14 mouse cellular contexts compared by ENCODE assay signal in genomic region chr11:98871416-98871815, GRCm38 (mm10). TPM values are rescaled to one million over a fixed set of nuclear protein-coding genes. Genes with fewer than 3 reads are reported as not detected.
A peak's percentile ranks its signal among the peaks of the same experiment; 100 is the strongest.
DNase-seq lines count a peak whose midpoint lies in the region; ATAC-seq and TF ChIP-seq lines count a peak whose summit lies in the region.
"Had no signal": no experiment of that assay in that cellular context is flagged by ENCODE, and none has a peak within 500 bp of the region (broad histone marks: within the 10 kb centered on the region; RNA-seq: fewer than 3 reads in every experiment).

No protein-coding gene starts in this region.

- H3K36me3 ChIP-seq in forebrain, embryonic 15.5 days, result peaks cover 16% of the 10 kb centered on the region
- no peaks in the 10 kb centered on the region; the same call in 1 of the 2 replicates for H3K36me3 ChIP-seq in forebrain, embryonic 11.5 days (ENCODE audit: control insufficient read depth, insufficient read depth, low read length)
- peaks cover 8% of the 10 kb centered on the region for H3K36me3 ChIP-seq in heart, embryonic 16.5 days (ENCODE audit: control insufficient read depth, insufficient read depth)
- H3K36me3 ChIP-seq in midbrain, embryonic 10.5 days, result peaks cover 89% of the 10 kb centered on the region
- H3K36me3 ChIP-seq in midbrain, embryonic 14.5 days (ENCODE audit: control insufficient read depth, insufficient read depth, low read length), result peaks cover 30% of the 10 kb centered on the region
- H3K36me3 ChIP-seq in small intestine, adult 2 months (ENCODE audit: control insufficient read depth, insufficient read depth, low read length), result peaks cover 21% of the 10 kb centered on the region

- H3K27ac ChIP-seq in forebrain, embryonic 15.5 days (replicated peaks), result peak overlapping the region; percentile 43; the same call in 1 of the 2 replicates
- H3K27ac ChIP-seq in forebrain, embryonic 11.5 days (ENCODE audit: low read depth, low read length), result no peak overlapping the region
- peak overlapping the region; percentile 85 for H3K27ac ChIP-seq in heart, embryonic 16.5 days (ENCODE audit: low read length)
- H3K27ac ChIP-seq in midbrain, embryonic 10.5 days (replicated peaks), result 0 out of 2 replicates have a peak overlapping the region, but pooled peaks have one; percentile 13
- H3K27ac ChIP-seq in midbrain, embryonic 14.5 days (replicated peaks; ENCODE audit: low read depth, low read length), result no peak overlapping the region
- peak overlapping the region; percentile 9; the same call in 1 of the 2 replicates for H3K27ac ChIP-seq in small intestine, adult 2 months (ENCODE audit: insufficient read depth, low read depth, low read length)
- H3K27ac ChIP-seq: lung, embryonic 15.5 days; stomach, embryonic 15.5 days had no signal

- no peak for TF ChIP-seq POLR2A in small intestine, adult 2 months (IDR thresholded peaks at IDR 0.05; ENCODE audit: low read depth, low read length)

- ATAC-seq in forebrain, embryonic 15.5 days (replicated peaks), result no peak
- ATAC-seq in forebrain, embryonic 11.5 days (replicated peaks; ENCODE audit: low FRiP score), result no peak
- ATAC-seq in heart, embryonic 16.5 days (replicated peaks; ENCODE audit: extremely low read depth, insufficient read depth, low FRiP score), result no peak
- ATAC-seq in midbrain, embryonic 14.5 days (ENCODE audit: low FRiP score, low TSS enrichment), result no peak
- ATAC-seq: inflammation-experienced regulatory T-cells, adult 6 months had no signal

- no peaks in the 10 kb centered on the region for H3K27me3 ChIP-seq in forebrain, embryonic 15.5 days
- H3K27me3 ChIP-seq in forebrain, embryonic 11.5 days (ENCODE audit: control insufficient read depth, insufficient read depth, low read length), result no peaks in the 10 kb centered on the region
- no peaks in the 10 kb centered on the region for H3K27me3 ChIP-seq in heart, embryonic 16.5 days (ENCODE audit: control insufficient read depth, insufficient read depth, low read length)
- no peaks in the 10 kb centered on the region for H3K27me3 ChIP-seq in midbrain, embryonic 10.5 days (ENCODE audit: low read depth, poor library complexity, severe bottlenecking)
- H3K27me3 ChIP-seq in midbrain, embryonic 14.5 days (ENCODE audit: control insufficient read depth, insufficient read depth, low read length), result no peaks in the 10 kb centered on the region
- H3K27me3 ChIP-seq in small intestine, adult 2 months (ENCODE audit: control insufficient read depth, insufficient read depth, low read length), result no peaks in the 10 kb centered on the region
- H3K27me3 ChIP-seq: lung, embryonic 15.5 days; megakaryocyte, embryonic 14.5 days; stomach, embryonic 15.5 days had no signal

- 69% methylated on average over 4 of the region's 4 CpGs for WGBS in forebrain, embryonic 15.5 days
- 62% methylated on average over 4 of the region's 4 CpGs for WGBS in forebrain, embryonic 11.5 days
- 55% methylated on average over 4 of the region's 4 CpGs for WGBS in heart, embryonic 16.5 days
- WGBS in midbrain, embryonic 10.5 days, result 64% methylated on average over 4 of the region's 4 CpGs
- WGBS in midbrain, embryonic 14.5 days, result 56% methylated on average over 4 of the region's 4 CpGs
- 86% methylated on average over 4 of the region's 4 CpGs for WGBS in small intestine, adult 2 months

- no peak overlapping the region for H3K9ac ChIP-seq in forebrain, embryonic 15.5 days (replicated peaks)
- H3K9ac ChIP-seq in forebrain, embryonic 11.5 days (ENCODE audit: low read length), result no peak overlapping the region
- no peak overlapping the region for H3K9ac ChIP-seq in heart, embryonic 16.5 days (ENCODE audit: low read length)
- no peak overlapping the region for H3K9ac ChIP-seq in midbrain, embryonic 14.5 days (replicated peaks; ENCODE audit: low read length)
- H3K9ac ChIP-seq: lung, embryonic 15.5 days; stomach, embryonic 15.5 days had no signal

- H3K9me3 ChIP-seq in forebrain, embryonic 15.5 days, result no peaks in the 10 kb centered on the region
- no peaks in the 10 kb centered on the region for H3K9me3 ChIP-seq in forebrain, embryonic 11.5 days (ENCODE audit: control insufficient read depth, low read length)
- no peaks in the 10 kb centered on the region for H3K9me3 ChIP-seq in heart, embryonic 16.5 days (replicated peaks; ENCODE audit: control insufficient read depth, low read length)
- 0 out of 2 replicates have a peak, but pooled peaks cover 3% of the 10 kb centered on the region for H3K9me3 ChIP-seq in midbrain, embryonic 10.5 days (replicated peaks)
- H3K9me3 ChIP-seq in midbrain, embryonic 14.5 days (ENCODE audit: control insufficient read depth, low read length), result no peaks in the 10 kb centered on the region
- H3K9me3 ChIP-seq: lung, embryonic 15.5 days; megakaryocyte, embryonic 14.5 days; stomach, embryonic 15.5 days had no signal

- H3K4me1 ChIP-seq in forebrain, embryonic 15.5 days, result peaks cover 11% of the 10 kb centered on the region
- no peaks in the 10 kb centered on the region for H3K4me1 ChIP-seq in forebrain, embryonic 11.5 days (replicated peaks; ENCODE audit: control insufficient read depth, insufficient read depth, low read length)
- peaks cover 15% of the 10 kb centered on the region for H3K4me1 ChIP-seq in heart, embryonic 16.5 days (ENCODE audit: control insufficient read depth, insufficient read depth, low read length)
- H3K4me1 ChIP-seq in midbrain, embryonic 10.5 days, result peaks cover 21% of the 10 kb centered on the region
- no peaks in the 10 kb centered on the region for H3K4me1 ChIP-seq in midbrain, embryonic 14.5 days (ENCODE audit: control insufficient read depth, insufficient read depth, low read length)
- peaks cover 16% of the 10 kb centered on the region for H3K4me1 ChIP-seq in small intestine, adult 2 months (ENCODE audit: control insufficient read depth, insufficient read depth, insufficient read length, low read length)
- H3K4me1 ChIP-seq: lung, embryonic 15.5 days had no signal

- H3K4me3 ChIP-seq in forebrain, embryonic 15.5 days, result no peak overlapping the region
- no peak overlapping the region for H3K4me3 ChIP-seq in forebrain, embryonic 11.5 days (ENCODE audit: low read depth, low read length)
- H3K4me3 ChIP-seq in heart, embryonic 16.5 days (ENCODE audit: low read length), result no peak overlapping the region
- H3K4me3 ChIP-seq in midbrain, embryonic 10.5 days, result no peak overlapping the region
- H3K4me3 ChIP-seq in midbrain, embryonic 14.5 days (replicated peaks; ENCODE audit: low read depth, low read length), result no peak overlapping the region
- H3K4me3 ChIP-seq in small intestine, adult 2 months (ENCODE audit: low read depth, low read length), result no peak overlapping the region
- H3K4me3 ChIP-seq: lung, embryonic 15.5 days; stomach, embryonic 15.5 days had no signal

- TF ChIP-seq CTCF in small intestine, adult 2 months (IDR thresholded peaks at IDR 0.05; ENCODE audit: extremely low read depth, insufficient read length, insufficient replicate concordance, low read depth, low read length), result no peak

- H3K4me2 ChIP-seq in forebrain, embryonic 15.5 days (replicated peaks), result no peak overlapping the region
- no peak overlapping the region for H3K4me2 ChIP-seq in forebrain, embryonic 11.5 days (ENCODE audit: low read depth, low read length, severe bottlenecking)
- H3K4me2 ChIP-seq in heart, embryonic 16.5 days (ENCODE audit: low read depth, low read length), result no peak overlapping the region
- no peak overlapping the region for H3K4me2 ChIP-seq in midbrain, embryonic 14.5 days (ENCODE audit: low read length)
- H3K4me2 ChIP-seq: lung, embryonic 15.5 days; stomach, embryonic 15.5 days had no signal

- DNase-seq in forebrain, embryonic 11.5 days (ENCODE audit: low spot score), result no peak
- no peak for DNase-seq in heart, postnatal 36 days
- no peak for DNase-seq in midbrain, embryonic 10.5 days (ENCODE audit: low spot score)
- no peak for DNase-seq in midbrain, embryonic 14.5 days
- DNase-seq in retina, postnatal 1 day, result no peak
- DNase-seq: right cerebral cortex, postnatal 4 days; thymus, postnatal 25 days had no signal

- intact Hi-C loops in heart, postnatal 36 days (cut with DNase I), result no loop called here

RNA-seq across cellular contexts. Expression of gene Wipf2, which starts 8.0 kb away (rescaled TPM):
- polyA plus RNA-seq in forebrain, embryonic 15.5 days (2015; fragmentation: Nextera tagmentation; extraction: Ambion mirVana), result 4.4 and 5.1 TPM in 2 replicates
- 5.5 and 6.3 TPM in 2 replicates for polyA plus RNA-seq in forebrain, embryonic 11.5 days (2014; fragmentation: Nextera tagmentation; extraction: Ambion mirVana)
- 3.1 and 3.4 TPM in 2 replicates for polyA plus RNA-seq in heart, embryonic 16.5 days (2015; fragmentation: Nextera tagmentation; extraction: Ambion mirVana)
- total RNA-seq in heart, postnatal 36 days (2021), result 10 to 100 TPM in 1 of 2 experiments, 1 to 10 TPM in 1; 8.1 to 10.2 TPM
- 3.7 and 3.9 TPM in 2 replicates for polyA plus RNA-seq in midbrain, embryonic 10.5 days (2016; fragmentation: Nextera tagmentation; extraction: Ambion mirVana)
- polyA plus RNA-seq in midbrain, embryonic 14.5 days (2014; fragmentation: Nextera tagmentation; extraction: Ambion mirVana), result 5.4 and 6.1 TPM in 2 replicates
- polyA plus RNA-seq in small intestine, adult 2 months (2012; rRNA removed), result 11.4 and 27.3 TPM in 2 replicates

RNA-seq across cellular contexts. Expression of gene Rapgefl1, which starts 34.8 kb away (rescaled TPM):
- 4.2 and 5.8 TPM in 2 replicates for polyA plus RNA-seq in forebrain, embryonic 15.5 days (2015; fragmentation: Nextera tagmentation; extraction: Ambion mirVana)
- 2.0 and 2.5 TPM in 2 replicates for polyA plus RNA-seq in forebrain, embryonic 11.5 days (2014; fragmentation: Nextera tagmentation; extraction: Ambion mirVana)
- 1.0 and 1.1 TPM in 2 replicates for polyA plus RNA-seq in heart, embryonic 16.5 days (2015; fragmentation: Nextera tagmentation; extraction: Ambion mirVana)
- total RNA-seq in heart, postnatal 36 days (2021), result under 1 TPM; 0.57 to 0.72 TPM
- polyA plus RNA-seq in midbrain, embryonic 10.5 days (2016; fragmentation: Nextera tagmentation; extraction: Ambion mirVana), result 1.3 TPM in 2 replicates
- 8.8 and 9.6 TPM in 2 replicates for polyA plus RNA-seq in midbrain, embryonic 14.5 days (2014; fragmentation: Nextera tagmentation; extraction: Ambion mirVana)
- polyA plus RNA-seq in small intestine, adult 2 months (2012; rRNA removed), result 11.4 and 47.6 TPM in 2 replicates

RNA-seq across cellular contexts. Expression of gene Cdc6, which starts 36.2 kb away (rescaled TPM):
- 11.2 and 12.1 TPM in 2 replicates for polyA plus RNA-seq in forebrain, embryonic 15.5 days (2015; fragmentation: Nextera tagmentation; extraction: Ambion mirVana)
- polyA plus RNA-seq in forebrain, embryonic 11.5 days (2014; fragmentation: Nextera tagmentation; extraction: Ambion mirVana), result 52.8 and 54.7 TPM in 2 replicates
- 18.6 and 23.0 TPM in 2 replicates for polyA plus RNA-seq in heart, embryonic 16.5 days (2015; fragmentation: Nextera tagmentation; extraction: Ambion mirVana)
- under 1 TPM; 0.14 to 0.49 TPM for total RNA-seq in heart, postnatal 36 days (2021)
- 53.3 and 67.8 TPM in 2 replicates for polyA plus RNA-seq in midbrain, embryonic 10.5 days (2016; fragmentation: Nextera tagmentation; extraction: Ambion mirVana)
- polyA plus RNA-seq in midbrain, embryonic 14.5 days (2014; fragmentation: Nextera tagmentation; extraction: Ambion mirVana), result 2.5 and 5.6 TPM in 2 replicates
- 0.37 and 0.65 TPM in 2 replicates for polyA plus RNA-seq in small intestine, adult 2 months (2012; rRNA removed)

RNA-seq across cellular contexts. Expression of gene Rara, which starts 56.2 kb away (rescaled TPM):
- polyA plus RNA-seq in forebrain, embryonic 15.5 days (2015; fragmentation: Nextera tagmentation; extraction: Ambion mirVana), result 9.2 and 9.9 TPM in 2 replicates
- 23.3 and 25.2 TPM in 2 replicates for polyA plus RNA-seq in forebrain, embryonic 11.5 days (2014; fragmentation: Nextera tagmentation; extraction: Ambion mirVana)
- 28.2 and 28.6 TPM in 2 replicates for polyA plus RNA-seq in heart, embryonic 16.5 days (2015; fragmentation: Nextera tagmentation; extraction: Ambion mirVana)
- 10 to 100 TPM; 10.5 to 13.6 TPM for total RNA-seq in heart, postnatal 36 days (2021)
- polyA plus RNA-seq in midbrain, embryonic 10.5 days (2016; fragmentation: Nextera tagmentation; extraction: Ambion mirVana), result 15.5 and 16.1 TPM in 2 replicates
- 8.8 and 11.0 TPM in 2 replicates for polyA plus RNA-seq in midbrain, embryonic 14.5 days (2014; fragmentation: Nextera tagmentation; extraction: Ambion mirVana)
- 25.3 and 56.3 TPM in 2 replicates for polyA plus RNA-seq in small intestine, adult 2 months (2012; rRNA removed)

Comparison
In these comparisons a context has a peak if more than half of its experiments do, and no peak if none do; other contexts are left out.
1. H3K27ac ChIP-seq: peak in forebrain, embryonic 15.5 days (single experiment), heart, embryonic 16.5 days (single experiment), midbrain, embryonic 10.5 days (single experiment) and small intestine, adult 2 months (single experiment); none in forebrain, embryonic 11.5 days (single experiment) and midbrain, embryonic 14.5 days (single experiment).